ENCODE assay signal across 8 mouse cellular contexts in the genomic region with DNA sequence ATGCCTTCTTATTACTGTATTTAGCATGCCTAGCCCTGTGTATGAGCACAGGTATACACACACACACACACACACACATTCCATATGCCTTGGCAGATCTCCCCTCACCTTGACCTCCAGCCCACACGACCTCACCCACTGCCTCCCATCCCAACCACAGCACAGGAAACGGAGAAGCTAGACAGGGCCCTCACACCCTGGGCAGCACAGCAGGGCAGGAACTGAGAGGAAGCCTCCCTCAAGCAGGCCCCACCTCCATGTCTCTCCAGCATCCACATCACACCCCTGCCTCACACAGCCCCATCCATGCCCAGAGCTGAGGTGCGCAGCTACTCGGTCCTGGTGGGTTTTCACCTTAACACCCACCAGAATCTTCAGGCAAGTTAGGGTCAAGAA. TPM values are rescaled to one million over a fixed set of nuclear protein-coding genes. Genes with fewer than 3 reads are reported as not detected.
DNase-seq lines count a peak whose midpoint lies in the region; ATAC-seq and TF ChIP-seq lines count a peak whose summit lies in the region.

No protein-coding gene starts in this region.

- no peak for TF ChIP-seq POLR2A in ES-Bruce4 (IDR thresholded peaks at IDR 0.05; ENCODE audit: insufficient read depth, low read length)

- H3K4me2 ChIP-seq in embryonic facial prominence, embryonic 13.5 days, result peak overlapping the region; percentile 39
- peak overlapping the region; percentile 75 for H3K4me2 ChIP-seq in liver, postnatal 0 days (ENCODE audit: low read depth, low read length)
- peak overlapping the region; percentile 41 for H3K4me2 ChIP-seq in neural tube, embryonic 14.5 days (ENCODE audit: low read depth, low read length)

- 56% methylated on average over 4 of the region's 4 CpGs for WGBS in embryonic facial prominence, embryonic 13.5 days
- 16% methylated on average over 4 of the region's 4 CpGs for WGBS in liver, postnatal 0 days (ENCODE audit: insufficient replicate concordance)
- WGBS in neural tube, embryonic 14.5 days, result 51% methylated on average over 4 of the region's 4 CpGs

- H3K9ac ChIP-seq in ES-Bruce4 (ENCODE audit: low read depth, poor library complexity, severe bottlenecking), result peak overlapping the region; percentile 67
- H3K9ac ChIP-seq in embryonic facial prominence, embryonic 13.5 days, result peak overlapping the region; percentile 41
- H3K9ac ChIP-seq in liver, postnatal 0 days (replicated peaks), result no peak overlapping the region; the same call in 1 of the 2 replicates
- H3K9ac ChIP-seq in neural tube, embryonic 14.5 days (replicated peaks; ENCODE audit: low read depth, low read length), result no peak overlapping the region

- H3K4me3 ChIP-seq in ES-Bruce4 (ENCODE audit: low read depth, low read length), result peak overlapping the region; percentile 11
- H3K4me3 ChIP-seq in embryonic facial prominence, embryonic 13.5 days, result peak overlapping the region; percentile 21; the same call in 1 of the 2 replicates
- peak overlapping the region; percentile 43 for H3K4me3 ChIP-seq in liver, postnatal 0 days (ENCODE audit: low read depth, low read length)
- H3K4me3 ChIP-seq in neural tube, embryonic 14.5 days (ENCODE audit: low read depth, low read length), result peak overlapping the region; percentile 18

- H3K27me3 ChIP-seq in ES-Bruce4 (ENCODE audit: control insufficient read depth, insufficient read depth, low read length, poor library complexity, severe bottlenecking), result no peaks in the 10 kb centered on the region
- H3K27me3 ChIP-seq in embryonic facial prominence, embryonic 13.5 days, result 0 out of 2 replicates have a peak, but pooled peaks cover 5% of the 10 kb centered on the region
- H3K27me3 ChIP-seq in liver, postnatal 0 days (ENCODE audit: insufficient read depth, low read length), result no peaks in the 10 kb centered on the region
- no peaks in the 10 kb centered on the region for H3K27me3 ChIP-seq in neural tube, embryonic 14.5 days (ENCODE audit: control insufficient read depth, insufficient read depth, low read length)

- no peak for TF ChIP-seq EP300 in ES-Bruce4 (IDR thresholded peaks at IDR 0.05; ENCODE audit: insufficient read depth, low read depth, low read length)
- TF ChIP-seq EP300 in liver, postnatal 0 days (IDR thresholded peaks at IDR 0.05; ENCODE audit: low read depth), result no peak

- H3K27ac ChIP-seq in ES-Bruce4 (ENCODE audit: insufficient read depth, low read length), result no peak overlapping the region
- H3K27ac ChIP-seq in embryonic facial prominence, embryonic 13.5 days, result no peak overlapping the region
- H3K27ac ChIP-seq in liver, postnatal 0 days (ENCODE audit: low read depth), result peak overlapping the region; percentile 77
- no peak overlapping the region for H3K27ac ChIP-seq in neural tube, embryonic 14.5 days (ENCODE audit: low read depth, low read length)

- no peaks in the 10 kb centered on the region for H3K9me3 ChIP-seq in ES-Bruce4 (replicated peaks; ENCODE audit: control insufficient read depth, insufficient read depth, low read length, poor library complexity, severe bottlenecking)
- no peaks in the 10 kb centered on the region for H3K9me3 ChIP-seq in embryonic facial prominence, embryonic 13.5 days
- H3K9me3 ChIP-seq in liver, postnatal 0 days (ENCODE audit: low read length), result no peaks in the 10 kb centered on the region
- H3K9me3 ChIP-seq in neural tube, embryonic 14.5 days (ENCODE audit: control insufficient read depth, low read length), result no peaks in the 10 kb centered on the region

- no peak for TF ChIP-seq CTCF in ES-Bruce4 (IDR thresholded peaks at IDR 0.05; ENCODE audit: low read depth, low read length)
- TF ChIP-seq CTCF in liver, postnatal 0 days (IDR thresholded peaks at IDR 0.05; ENCODE audit: low read depth), result no peak

- peaks cover 6% of the 10 kb centered on the region; the same call in 1 of the 2 replicates for H3K36me3 ChIP-seq in ES-Bruce4 (ENCODE audit: control insufficient read depth, insufficient read depth, low read length, poor library complexity, severe bottlenecking)
- H3K36me3 ChIP-seq in embryonic facial prominence, embryonic 13.5 days, result no peaks in the 10 kb centered on the region
- peaks cover 12% of the 10 kb centered on the region for H3K36me3 ChIP-seq in liver, postnatal 0 days (replicated peaks; ENCODE audit: insufficient read depth, low read length)
- H3K36me3 ChIP-seq in neural tube, embryonic 14.5 days (ENCODE audit: control insufficient read depth, insufficient read depth, low read length), result no peaks in the 10 kb centered on the region

- ATAC-seq in embryonic facial prominence, embryonic 13.5 days (ENCODE audit: insufficient number of reproducible peaks, insufficient read depth, low FRiP score, low TSS enrichment, low read depth), result no peak
- peak; percentile 76 for ATAC-seq in inflammation-experienced regulatory T-cells, adult 6 months
- peak; percentile 50 for ATAC-seq in liver, postnatal 0 days
- no peak for ATAC-seq in neural tube, embryonic 14.5 days (ENCODE audit: low read depth)

- DNase-seq in liver, postnatal 0 days, result peak; percentile 38
- DNase-seq in layer of hippocampus, postnatal 10 days (ENCODE audit: low spot score in 2 of 2), result no peak
- DNase-seq in ovary, adult 18-20 months (ENCODE audit: low spot score), result no peak
- no peak for DNase-seq in urinary bladder, adult 18-20 months (ENCODE audit: low spot score in 2 of 2)

- H3K4me1 ChIP-seq in ES-Bruce4 (ENCODE audit: control insufficient read depth, insufficient read depth, low read length), result peaks cover 8% of the 10 kb centered on the region
- peaks cover 14% of the 10 kb centered on the region for H3K4me1 ChIP-seq in embryonic facial prominence, embryonic 13.5 days
- peaks cover 11% of the 10 kb centered on the region for H3K4me1 ChIP-seq in liver, postnatal 0 days (ENCODE audit: insufficient read depth)
- peaks cover 19% of the 10 kb centered on the region for H3K4me1 ChIP-seq in neural tube, embryonic 14.5 days (ENCODE audit: control insufficient read depth, insufficient read depth, low read length)

RNA-seq across cellular contexts. Expression of gene Mfng, which starts 0.9 kb away (rescaled TPM):
- 4.4 and 5.2 TPM in 2 replicates for polyA plus RNA-seq in ES-Bruce4 (2011; ENCODE audit: insufficient read depth, insufficient read length, low read depth, missing spikeins)
- 16.1 and 18.8 TPM in 2 replicates for polyA plus RNA-seq in embryonic facial prominence, embryonic 13.5 days (2015; fragmentation: Nextera tagmentation; extraction: Ambion mirVana)
- polyA plus RNA-seq in inflammation-experienced regulatory T-cells, adult 6 months (2017; shearing (Covaris generic)), result 10 to 100 TPM; 45.8 to 70.7 (median 62.8) TPM
- polyA plus RNA-seq in liver, postnatal 0 days (2015; fragmentation: Nextera tagmentation; extraction: Ambion mirVana), result 4.7 and 4.8 TPM in 2 replicates
- 6.9 and 10.2 TPM in 2 replicates for polyA plus RNA-seq in neural tube, embryonic 14.5 days (2014; fragmentation: Nextera tagmentation; extraction: Ambion mirVana)
- total RNA-seq in layer of hippocampus, postnatal 10 days (2021), result 10 to 100 TPM in 1 of 2 experiments, 1 to 10 TPM in 1; 9.2 to 10.4 TPM

RNA-seq across cellular contexts. Expression of gene Card10, which starts 30.5 kb away (rescaled TPM):
- polyA plus RNA-seq in ES-Bruce4 (2011; ENCODE audit: insufficient read depth, insufficient read length, low read depth, missing spikeins), result 19.6 and 21.5 TPM in 2 replicates
- polyA plus RNA-seq in embryonic facial prominence, embryonic 13.5 days (2015; fragmentation: Nextera tagmentation; extraction: Ambion mirVana), result 3.0 and 3.2 TPM in 2 replicates
- under 1 TPM; 0.15 to 0.26 (median 0.19) TPM for polyA plus RNA-seq in inflammation-experienced regulatory T-cells, adult 6 months (2017; shearing (Covaris generic))
- 1.5 and 1.8 TPM in 2 replicates for polyA plus RNA-seq in liver, postnatal 0 days (2015; fragmentation: Nextera tagmentation; extraction: Ambion mirVana)
- polyA plus RNA-seq in neural tube, embryonic 14.5 days (2014; fragmentation: Nextera tagmentation; extraction: Ambion mirVana), result 1.8 and 2.2 TPM in 2 replicates
- total RNA-seq in layer of hippocampus, postnatal 10 days (2021), result 1 to 10 TPM; 5.8 to 6.0 TPM

RNA-seq across cellular contexts. Expression of gene Elfn2, which starts 53.8 kb away (rescaled TPM):
- 0.07 and 0.12 TPM in 2 replicates for polyA plus RNA-seq in ES-Bruce4 (2011; ENCODE audit: insufficient read depth, insufficient read length, low read depth, missing spikeins)
- polyA plus RNA-seq in embryonic facial prominence, embryonic 13.5 days (2015; fragmentation: Nextera tagmentation; extraction: Ambion mirVana), result 0.06 TPM in 1 of 2 replicates, not detected in the other
- under 1 TPM in 1 of 3 experiments, not detected in 2; 0.05 TPM for polyA plus RNA-seq in inflammation-experienced regulatory T-cells, adult 6 months (2017; shearing (Covaris generic))
- polyA plus RNA-seq in liver, postnatal 0 days (2015; fragmentation: Nextera tagmentation; extraction: Ambion mirVana), result not detected in 2 replicates
- 4.1 and 6.8 TPM in 2 replicates for polyA plus RNA-seq in neural tube, embryonic 14.5 days (2014; fragmentation: Nextera tagmentation; extraction: Ambion mirVana)
- 100 to 1,000 TPM; 127 to 138 TPM for total RNA-seq in layer of hippocampus, postnatal 10 days (2021)

Comparison
In these comparisons a context has a peak if more than half of its experiments do, and no peak if none do; other contexts are left out.
1. H3K9ac ChIP-seq: peak in ES-Bruce4 (single experiment) and embryonic facial prominence, embryonic 13.5 days (single experiment); none in liver, postnatal 0 days (single experiment) and neural tube, embryonic 14.5 days (single experiment).
2. ATAC-seq: peak in inflammation-experienced regulatory T-cells, adult 6 months (single experiment) and liver, postnatal 0 days (single experiment); none in embryonic facial prominence, embryonic 13.5 days (single experiment) and neural tube, embryonic 14.5 days (single experiment).
3. Peak in every context shown above with its lines, with median percentiles within 50 percentile points of each other: H3K4me3 ChIP-seq and H3K4me2 ChIP-seq.